Mouse (Mus musculus) liver, embryonic 15.5 days (tissue): ENCODE results near the gene Syt1. TPM values are rescaled to one million over a fixed set of nuclear protein-coding genes. Genes with fewer than 3 reads are reported as not detected.

Experiments used
- ATAC-seq: fragments of 200-750 bp; cut with Nextera tagmentation; 2 replicates; pipeline ENCODE4 v1.8.0; 2017; ENCODE audit warnings: moderate number of reproducible peaks, mild to moderate bottlenecking, moderate library complexity; ENCODE audit not compliant: insufficient read depth
- H3K27ac ChIP-seq: fragments of 300-500 bp; sonication (generic); replicated peaks from 2 replicates; pipeline ENCODE4 v1.5.1; 2015; ENCODE audit warnings: mild to moderate bottlenecking, inconsistent platforms
- H3K27me3 ChIP-seq: fragments of 300-500 bp; sonication (generic); 2 replicates; pipeline ENCODE4 v1.6.1; 2015; ENCODE audit warnings: mild to moderate bottlenecking, inconsistent platforms
- H3K36me3 ChIP-seq: fragments of 300-500 bp; sonication (generic); replicated peaks from 2 replicates; pipeline ENCODE4 v1.6.1; 2015; ENCODE audit warnings: moderate library complexity, mild to moderate bottlenecking, inconsistent platforms
- H3K4me1 ChIP-seq: fragments of 300-500 bp; sonication (generic); replicated peaks from 2 replicates; pipeline ENCODE4 v1.6.1; 2015; ENCODE audit warnings: inconsistent platforms
- H3K4me2 ChIP-seq: fragments of 300-500 bp; sonication (generic); 2 replicates; pipeline ENCODE4 v1.6.1; 2015; ENCODE audit warnings: moderate library complexity, mild to moderate bottlenecking, inconsistent platforms
- H3K4me3 ChIP-seq: fragments of 300-500 bp; sonication (generic); replicated peaks from 2 replicates; pipeline ENCODE4 v1.5.1; 2015; ENCODE audit warnings: mild to moderate bottlenecking, inconsistent platforms
- H3K9ac ChIP-seq: fragments of 300-500 bp; sonication (generic); 2 replicates; pipeline ENCODE4 v1.6.1; 2015; ENCODE audit warnings: moderate library complexity, mild to moderate bottlenecking, inconsistent platforms
- H3K9me3 ChIP-seq: fragments of 300-500 bp; sonication (generic); replicated peaks from 2 replicates; pipeline ENCODE4 v1.6.1; 2016; ENCODE audit warnings: inconsistent platforms
- WGBS: fragments of 180-500 bp; shearing (Covaris S2); methylation state at CpG from one replicate; pipeline ENCODE4 v1.1.7; 2015; ENCODE audit warnings: mixed read lengths; ENCODE audit not compliant: insufficient replicate concordance; 5-methylcytosine and 5-hydroxymethylcytosine counted together
- polyA plus RNA-seq: library from polyadenylated mRNA; unstranded; fragments of >200 nt; fragmentation: Nextera tagmentation; extraction: Ambion mirVana; gene quantifications from 2 replicates; pipeline ENCODE4 v1.2.1, GENCODE M21; 2015

Gene Syt1
- polyA plus RNA-seq, 1 experiment from 2014 or later: 0.18 TPM

DNA sequence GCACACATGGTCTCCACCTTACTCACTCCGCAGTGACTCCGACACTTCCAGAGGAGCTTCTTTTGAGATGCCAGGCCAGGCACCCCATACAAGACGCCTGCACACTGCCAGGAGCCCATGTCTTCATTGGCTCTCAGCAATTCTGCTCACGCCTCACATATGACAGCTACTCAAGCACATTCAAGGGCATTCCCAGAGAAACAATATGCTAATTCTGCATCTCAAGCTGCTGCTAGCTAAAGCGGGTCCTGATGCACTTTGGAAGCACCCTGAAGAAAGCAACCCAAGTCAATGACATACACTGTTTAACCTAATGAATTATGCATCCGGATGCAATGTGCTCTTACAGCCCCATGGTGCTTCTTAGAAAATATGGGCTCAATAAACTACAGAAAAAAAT lies 247.1 kb downstream of the Syt1 start:
- Histone ChIP-seq H3K4me2 (no peak overlapping the region), H3K36me3 (no peaks in the 10 kb centered on the region), H3K4me1 (no peaks in the 10 kb centered on the region), H3K9me3 (no peaks in the 10 kb centered on the region), H3K9ac (no peak overlapping the region), H3K4me3 (no peak overlapping the region), H3K27me3 (no peaks in the 10 kb centered on the region), H3K27ac (no peak overlapping the region)
- 61% methylated on average over 6 of the region's 6 CpGs for WGBS
- ATAC-seq: no peak

DNA sequence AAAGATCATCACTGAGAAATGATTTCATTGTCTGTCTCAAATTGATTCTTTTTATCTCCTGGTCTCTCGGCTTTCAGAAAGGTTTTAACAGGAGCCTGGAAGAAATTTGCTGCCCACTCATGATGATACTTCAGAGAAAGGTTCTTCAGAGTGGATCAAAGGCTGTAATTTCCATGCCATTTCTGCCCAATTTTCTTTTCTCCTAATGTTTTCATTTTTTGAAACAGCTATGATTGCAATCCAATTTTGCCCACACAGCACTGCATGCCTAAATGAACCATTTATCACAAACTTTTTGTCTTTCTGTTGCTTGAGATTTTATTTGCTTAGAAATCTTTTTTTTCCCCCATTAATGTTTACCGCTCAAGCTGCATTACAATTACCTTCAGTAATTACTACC lies 257.5 kb downstream of the Syt1 start:
- Histone ChIP-seq H3K9me3 (no peaks in the 10 kb centered on the region), H3K4me2 (no peak overlapping the region), H3K4me3 (no peak overlapping the region), H3K36me3 (no peaks in the 10 kb centered on the region), H3K27me3 (no peaks in the 10 kb centered on the region), H3K9ac (no peak overlapping the region), H3K27ac (no peak overlapping the region), H3K4me1 (no peaks in the 10 kb centered on the region)
- 67% methylated on average over 2 of the region's 2 CpGs for WGBS
- no peak for ATAC-seq

DNA sequence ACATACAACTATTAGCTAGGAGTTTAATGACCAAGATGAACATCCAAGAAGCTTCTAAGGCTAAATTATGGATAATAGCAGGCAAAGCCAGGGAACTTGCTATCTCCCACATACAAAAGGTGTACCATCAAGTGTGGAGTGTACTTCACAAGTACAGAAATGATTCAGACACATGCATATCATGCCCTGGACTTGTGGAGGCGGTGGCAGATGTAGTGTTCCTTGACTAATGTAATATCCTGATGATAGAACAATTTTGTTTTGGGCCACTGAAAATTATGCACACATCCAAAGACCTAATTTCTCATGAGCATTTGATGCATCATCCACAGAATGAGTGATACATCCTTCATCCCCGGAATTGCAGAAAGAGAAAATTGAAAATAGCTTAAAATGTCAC lies 267.0 kb downstream of the Syt1 start:
- ATAC-seq: no peak
- no peak overlapping the region for H3K27ac ChIP-seq
- WGBS: 47% methylated on average over 2 of the region's 2 CpGs
- H3K27me3 ChIP-seq: no peaks in the 10 kb centered on the region
- no peak overlapping the region for H3K4me3 ChIP-seq
- no peak overlapping the region for H3K4me2 ChIP-seq
- H3K36me3 ChIP-seq: no peaks in the 10 kb centered on the region
- H3K4me1 ChIP-seq: no peaks in the 10 kb centered on the region
- H3K9me3 ChIP-seq: no peaks in the 10 kb centered on the region
- no peak overlapping the region for H3K9ac ChIP-seq

DNA sequence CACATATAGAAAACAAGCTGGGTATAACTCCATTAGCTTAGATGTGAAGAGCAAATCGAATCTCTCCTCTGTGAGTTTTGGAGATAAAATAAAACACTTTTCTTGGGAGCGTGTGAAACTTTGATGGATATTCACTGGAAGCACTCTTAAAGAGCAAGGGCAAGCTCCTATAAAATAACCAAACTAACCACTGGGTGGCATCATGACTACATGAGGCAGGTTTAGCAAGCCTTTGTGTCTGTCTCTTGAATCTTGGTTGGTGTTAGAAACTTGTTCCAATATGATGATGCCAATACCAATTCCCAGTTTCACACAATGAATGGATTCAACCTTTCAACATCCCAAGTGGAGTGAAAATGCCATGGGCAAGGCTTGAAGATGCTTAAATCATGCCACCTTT lies 276.8 kb downstream of the Syt1 start:
- no peak for ATAC-seq
- Histone ChIP-seq H3K9ac (no peak overlapping the region), H3K4me3 (no peak overlapping the region)

DNA sequence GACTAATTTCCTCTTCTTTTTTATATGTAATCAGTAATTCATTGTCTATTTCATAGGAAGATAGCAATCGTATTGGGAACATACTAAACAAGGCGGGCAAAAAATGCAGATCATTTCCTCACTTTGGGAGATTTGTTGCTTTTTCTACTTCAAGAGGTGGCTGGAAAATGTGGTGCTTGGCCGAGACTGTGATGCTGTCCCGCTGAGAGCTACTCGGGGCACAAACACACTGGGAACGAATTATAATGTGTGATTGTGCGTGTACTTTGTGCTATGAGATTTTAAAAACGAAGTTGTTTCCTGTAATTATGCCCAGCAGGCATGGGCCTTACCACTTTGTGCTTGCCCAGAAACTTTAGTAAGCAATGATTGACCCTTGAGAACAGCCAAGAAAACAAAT lies 281.8 kb downstream of the Syt1 start:
- H3K27ac ChIP-seq: no peak overlapping the region
- H3K4me1 ChIP-seq: no peaks in the 10 kb centered on the region
- no peaks in the 10 kb centered on the region for H3K36me3 ChIP-seq
- H3K4me2 ChIP-seq: no peak overlapping the region
- H3K9me3 ChIP-seq: no peaks in the 10 kb centered on the region
- 63% methylated on average over 8 of the region's 8 CpGs for WGBS
- no peak for ATAC-seq
- no peak overlapping the region for H3K4me3 ChIP-seq
- H3K27me3 ChIP-seq: no peaks in the 10 kb centered on the region
- no peak overlapping the region for H3K9ac ChIP-seq

More for the DNA sequence above, 276.8 kb downstream of the Syt1 start:
- WGBS: 29% methylated on average over 2 of the region's 2 CpGs
- H3K9me3 ChIP-seq: no peaks in the 10 kb centered on the region
- H3K36me3 ChIP-seq: no peaks in the 10 kb centered on the region
- H3K4me1 ChIP-seq: no peaks in the 10 kb centered on the region
- no peak overlapping the region for H3K27ac ChIP-seq
- no peak overlapping the region for H3K4me2 ChIP-seq
- no peaks in the 10 kb centered on the region for H3K27me3 ChIP-seq

DNA sequence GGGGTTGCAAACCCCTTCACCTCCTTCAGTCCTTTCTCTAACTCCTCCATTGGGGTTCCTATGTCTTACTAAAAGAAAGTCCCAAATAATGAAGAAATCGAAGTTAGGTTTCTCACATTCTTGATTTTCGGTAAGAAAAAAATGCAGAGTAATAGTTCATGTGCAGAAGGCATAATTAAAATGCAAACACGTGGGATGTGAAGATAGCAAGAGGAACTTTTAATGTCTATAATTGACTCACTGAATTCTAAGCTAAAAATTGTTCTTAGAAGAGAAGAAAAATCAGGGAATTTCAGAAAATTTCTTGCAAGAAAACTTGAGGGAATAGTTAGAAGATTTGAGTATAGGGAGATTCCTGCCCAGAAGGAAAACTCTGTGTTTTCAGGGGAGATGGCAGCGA lies 284.4 kb downstream of the Syt1 start:
- Histone ChIP-seq H3K36me3 (no peaks in the 10 kb centered on the region), H3K9ac (no peak overlapping the region)
- 51% methylated on average over 4 of the region's 4 CpGs for WGBS

DNA sequence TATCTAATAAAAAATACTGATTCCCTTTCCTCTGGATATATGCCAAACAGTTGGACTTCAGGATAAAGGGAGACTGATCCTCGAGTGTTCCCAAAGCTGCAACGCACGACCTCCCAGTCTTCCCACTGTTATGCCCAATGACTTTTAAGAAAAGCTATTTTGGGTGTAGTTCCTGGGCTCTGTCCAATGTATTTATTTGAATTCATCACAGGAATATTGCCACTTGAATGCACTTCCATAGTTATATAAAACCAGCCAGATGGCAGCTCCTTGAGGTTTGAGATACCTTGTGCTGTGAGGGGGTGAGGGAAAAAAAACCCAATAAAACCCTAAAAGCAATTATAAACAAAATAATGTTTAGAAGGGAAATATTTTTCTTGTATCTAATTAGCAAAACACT lies 285.9 kb downstream of the Syt1 start:
- Histone ChIP-seq H3K9me3 (no peaks in the 10 kb centered on the region), H3K4me3 (no peak overlapping the region), H3K4me1 (no peaks in the 10 kb centered on the region), H3K36me3 (no peaks in the 10 kb centered on the region), H3K27ac (no peak overlapping the region), H3K27me3 (no peaks in the 10 kb centered on the region), H3K9ac (no peak overlapping the region), H3K4me2 (no peak overlapping the region)
- no peak for ATAC-seq
- 74% methylated on average over 3 of the region's 3 CpGs for WGBS

More for the DNA sequence above, 284.4 kb downstream of the Syt1 start:
- Histone ChIP-seq H3K4me3 (no peak overlapping the region), H3K27me3 (no peaks in the 10 kb centered on the region), H3K4me2 (no peak overlapping the region), H3K4me1 (no peaks in the 10 kb centered on the region), H3K9me3 (no peaks in the 10 kb centered on the region), H3K27ac (no peak overlapping the region)
- no peak for ATAC-seq

DNA sequence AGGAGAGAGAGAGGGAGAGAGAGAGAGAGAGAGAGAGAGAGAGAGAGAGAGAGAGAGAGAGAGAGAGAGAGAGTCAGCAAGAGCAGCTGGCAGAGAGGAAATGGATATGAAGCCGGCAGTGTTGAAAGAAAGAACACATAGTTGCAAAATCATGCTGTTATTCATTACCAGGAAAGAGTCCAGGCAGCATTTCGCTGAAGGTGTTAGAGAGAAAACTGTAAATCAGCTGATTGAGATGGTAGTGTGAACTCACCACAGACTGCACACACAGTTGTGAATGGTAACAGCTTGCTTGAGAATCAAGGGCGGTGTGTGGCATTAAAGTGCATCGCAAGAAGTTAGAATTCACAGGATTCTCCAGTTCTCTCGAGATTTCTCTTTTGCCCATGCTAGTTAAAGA lies 300.3 kb downstream of the Syt1 start:
- Histone ChIP-seq H3K4me1 (no peaks in the 10 kb centered on the region), H3K4me3 (no peak overlapping the region), H3K27ac (no peak overlapping the region), H3K36me3 (no peaks in the 10 kb centered on the region), H3K9me3 (no peaks in the 10 kb centered on the region), H3K27me3 (no peaks in the 10 kb centered on the region), H3K9ac (no peak overlapping the region), H3K4me2 (no peak overlapping the region)
- WGBS: 44% methylated on average over 5 of the region's 5 CpGs
- ATAC-seq: no peak

DNA sequence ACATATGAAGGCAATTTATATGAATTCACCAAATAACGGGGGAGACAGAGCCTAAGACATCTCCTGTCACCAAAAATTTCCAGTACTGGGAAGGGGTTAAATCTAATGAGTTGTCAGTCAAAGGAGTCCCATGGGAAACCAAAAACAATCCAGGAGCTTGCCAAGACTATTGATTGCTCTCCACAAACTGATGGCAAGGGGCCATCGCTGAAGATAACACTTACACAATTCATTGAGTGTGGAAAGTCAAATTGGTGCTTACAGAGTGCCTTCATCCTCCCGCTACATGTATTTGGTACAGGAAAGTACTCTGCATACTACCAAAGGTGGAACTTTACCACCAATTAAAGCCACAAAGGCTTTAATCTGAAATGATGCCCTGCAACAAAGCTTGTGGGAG lies 305.1 kb downstream of the Syt1 start:
- Histone ChIP-seq H3K27ac (no peak overlapping the region), H3K4me1 (no peaks in the 10 kb centered on the region), H3K4me3 (no peak overlapping the region), H3K27me3 (no peaks in the 10 kb centered on the region), H3K36me3 (no peaks in the 10 kb centered on the region), H3K9me3 (no peaks in the 10 kb centered on the region), H3K9ac (no peak overlapping the region), H3K4me2 (no peak overlapping the region)
- no peak for ATAC-seq
- WGBS: 66% methylated on average over 3 of the region's 3 CpGs

DNA sequence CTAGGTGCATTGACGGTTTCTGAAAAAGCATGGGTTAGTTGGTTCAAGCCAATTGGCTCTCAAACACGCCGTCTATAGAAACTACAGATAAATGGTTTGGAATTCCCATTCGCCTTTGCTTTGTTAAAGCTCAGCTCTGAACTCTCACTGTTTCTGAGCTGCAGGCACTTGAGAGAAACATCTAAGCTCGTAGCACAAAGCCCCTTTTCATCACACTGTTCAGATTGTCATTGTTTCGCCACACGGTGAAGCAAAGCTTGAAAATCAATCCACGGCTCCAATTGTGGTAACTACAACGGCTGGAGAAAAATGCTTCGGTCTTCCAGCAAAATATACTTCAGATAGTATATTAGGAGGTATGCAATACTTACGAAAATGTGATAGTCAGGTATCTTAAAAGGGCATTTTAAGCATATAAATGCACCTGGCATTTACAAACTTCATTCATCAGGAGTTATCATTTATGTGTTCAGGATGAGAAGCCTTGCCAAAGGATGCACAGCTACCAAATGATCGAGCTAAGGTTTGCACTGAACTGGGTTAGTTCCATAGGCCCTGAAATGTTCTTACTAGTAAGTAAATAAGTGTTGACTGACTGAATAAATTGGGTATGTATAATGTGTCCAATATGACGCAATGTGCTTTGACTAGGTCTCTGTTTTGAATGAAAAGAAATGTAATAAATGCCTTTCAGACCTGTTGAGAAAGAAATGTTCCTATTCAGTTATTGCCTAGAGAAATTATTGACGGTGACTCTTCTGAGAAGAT lies 309.2 kb downstream of the Syt1 start:
- Histone ChIP-seq H3K9me3 (no peaks in the 10 kb centered on the region), H3K4me1 (no peaks in the 10 kb centered on the region), H3K4me3 (no peak overlapping the region), H3K36me3 (no peaks in the 10 kb centered on the region), H3K4me2 (no peak overlapping the region), H3K27me3 (no peaks in the 10 kb centered on the region), H3K27ac (no peak overlapping the region), H3K9ac (no peak overlapping the region)
- ATAC-seq: no peak
- WGBS: 66% methylated on average over 14 of the region's 14 CpGs

DNA sequence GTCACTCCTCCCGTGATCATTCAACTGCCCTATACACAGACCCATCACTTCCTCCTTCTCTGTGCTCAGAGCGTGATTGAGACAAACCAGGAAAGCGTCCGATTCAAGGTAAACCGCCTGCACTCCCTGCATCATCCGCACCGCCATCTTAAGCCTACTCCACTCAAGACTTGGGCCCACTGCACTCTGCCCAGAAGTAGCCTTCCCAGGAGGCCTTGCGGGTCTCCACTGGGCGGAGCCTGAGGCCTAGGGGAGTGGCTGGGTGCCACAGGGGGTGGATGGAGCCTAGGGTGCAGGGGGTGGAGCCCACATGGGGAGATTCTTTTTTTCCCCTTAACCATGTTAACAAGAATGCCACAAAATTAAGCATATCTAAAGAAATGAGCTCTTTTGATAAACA lies 310.8 kb downstream of the Syt1 start, which contains the start of gene Gm5136:
Gene Gm5136 (minus strand): TSS at position 215 of the 400 bp plus-strand sequence.
- Histone ChIP-seq H3K9me3 (no peaks in the 10 kb centered on the region), H3K27me3 (no peaks in the 10 kb centered on the region), H3K9ac (no peak within 1 kb of the TSS), H3K4me3 (no peak within 1 kb of the TSS), H3K4me2 (no peak within 1 kb of the TSS), H3K36me3 (no peaks in the 10 kb centered on the region), H3K4me1 (no peaks in the 10 kb centered on the region), H3K27ac (no peak within 1 kb of the TSS)
- WGBS: 79% methylated on average over 9 of the region's 9 CpGs
- no peak for ATAC-seq

DNA sequence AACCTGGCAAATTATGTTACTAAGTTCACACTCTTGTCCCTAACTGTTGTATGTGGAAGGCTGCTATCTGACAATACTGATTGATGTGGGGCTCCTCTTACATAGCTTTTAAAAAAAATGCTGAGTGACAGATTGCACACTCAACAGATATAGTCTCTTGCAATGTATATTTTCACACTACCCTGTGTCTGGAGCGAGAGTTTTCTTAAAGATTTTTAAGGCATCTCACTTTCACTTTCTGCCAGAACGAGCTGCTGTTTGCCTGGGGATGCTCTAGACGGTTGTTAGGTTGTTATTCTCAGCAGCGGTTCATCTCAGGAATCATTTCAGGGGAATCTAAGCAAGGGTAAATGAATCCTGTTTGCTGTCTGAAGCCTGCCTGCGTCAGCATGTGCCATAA lies 313.7 kb downstream of the Syt1 start:
- Histone ChIP-seq H3K9me3 (no peaks in the 10 kb centered on the region), H3K27me3 (no peaks in the 10 kb centered on the region), H3K36me3 (no peaks in the 10 kb centered on the region), H3K4me1 (no peaks in the 10 kb centered on the region), H3K27ac (no peak overlapping the region), H3K9ac (no peak overlapping the region), H3K4me3 (no peak overlapping the region), H3K4me2 (no peak overlapping the region)
- WGBS: 44% methylated on average over 5 of the region's 5 CpGs
- ATAC-seq: no peak
